Mouse (Mus musculus) layer of hippocampus, adult 8-10 months (tissue): Measurements from ENCODE around the gene Ift140. TPM values are rescaled to one million over a fixed set of nuclear protein-coding genes. Genes with fewer than 3 reads are reported as not detected.
A peak's percentile ranks its signal among the peaks of the same experiment; 100 is the strongest.

Source experiments
- DNase-seq, 2 experiments: peaks; one replicate each; pipeline ENCODE4 v3.0.0; 2022; ENCODE audit warnings: low spot score in 2 of 2
- total RNA-seq, 4 experiments: library from RNA; stranded (reverse); gene quantifications; 2 replicates each; pipeline ENCODE4 v1.2.4; 2022

The Ift140 gene
- 10 to 100 TPM; 22.1 to 25.1 (median 23.5) TPM for total RNA-seq

- DNase-seq = peak; percentile 99
These were observed at the start of gene Ift140, which contains the start of gene Cramp1l for GRCm38 (mm10) chr17:25015655-25016291. Gene Ift140 (plus strand): TSS chr17:25016085. Gene Cramp1l (minus strand): TSS chr17:25015788.

GRCm38 (mm10) chr17:24987221-24987620 lies 28.7 kb upstream of the Ift140 start:
- DNase-seq = no peak

GRCm38 (mm10) chr17:24994721-24995120 lies 21.2 kb upstream of the Ift140 start:
- no peak for DNase-seq

GRCm38 (mm10) chr17:25005102-25005501 lies 10.8 kb upstream of the Ift140 start:
- DNase-seq = no peak

GRCm38 (mm10) chr17:25007480-25007879 lies 8.4 kb upstream of the Ift140 start:
- DNase-seq = no peak

GRCm38 (mm10) chr17:25013606-25014501 lies 2.0 kb upstream of the Ift140 start:
- DNase-seq = no peak

GRCm38 (mm10) chr17:25014841-25015570 lies 879 bp upstream of the Ift140 start:
- peak; percentile 23 to 31 for DNase-seq

GRCm38 (mm10) chr17:25016292-25017132 lies 627 bp downstream of the Ift140 start:
- peak in 1 of 2 experiments; percentile 72 for DNase-seq

GRCm38 (mm10) chr17:25036183-25036582 lies 20.3 kb downstream of the Ift140 start:
- no peak for DNase-seq

- no peak for DNase-seq
These were observed 29.0 kb downstream of the Ift140 start for GRCm38 (mm10) chr17:25044879-25045278.

- no peak for DNase-seq
These were observed 29.4 kb downstream of the Ift140 start for GRCm38 (mm10) chr17:25045281-25045680.

- no peak for DNase-seq
These were observed 31.3 kb downstream of the Ift140 start for GRCm38 (mm10) chr17:25047143-25047542.

- no peak for DNase-seq
These were observed 37.4 kb downstream of the Ift140 start for GRCm38 (mm10) chr17:25053274-25053673.

GRCm38 (mm10) chr17:25057041-25057440 lies 41.2 kb downstream of the Ift140 start:
- no peak for DNase-seq

- no peak for DNase-seq
These were observed 47.4 kb downstream of the Ift140 start for GRCm38 (mm10) chr17:25063261-25063660.

GRCm38 (mm10) chr17:25063872-25064271 lies 48.0 kb downstream of the Ift140 start:
- no peak for DNase-seq

GRCm38 (mm10) chr17:25064351-25064750 lies 48.5 kb downstream of the Ift140 start:
- DNase-seq = no peak

- no peak for DNase-seq
These were observed 49.3 kb downstream of the Ift140 start for GRCm38 (mm10) chr17:25065189-25065588.

GRCm38 (mm10) chr17:25066595-25066994 lies 50.7 kb downstream of the Ift140 start:
- no peak for DNase-seq

GRCm38 (mm10) chr17:25067442-25067851 lies 51.6 kb downstream of the Ift140 start:
- no peak for DNase-seq

- DNase-seq = no peak
These were observed 52.8 kb downstream of the Ift140 start for GRCm38 (mm10) chr17:25068690-25069089.
